Mouse (Mus musculus) lung, adult 2 months (tissue): Measurements from ENCODE around the gene Nwd1.

ENCODE experiments used
- CTCF ChIP-seq: fragments of 200-500 bp; IDR thresholded peaks from 2 replicates; pipeline ENCODE4 v1.5.1; 2011; ENCODE audit warnings: mild to moderate bottlenecking, low read length, control low read depth; ENCODE audit not compliant: insufficient read depth
- POLR2A ChIP-seq: fragments of 200-500 bp; IDR thresholded peaks from 2 replicates; pipeline ENCODE4 v1.6.1; 2011; ENCODE audit warnings: low read depth, mild to moderate bottlenecking, control low read depth, low read length, borderline replicate concordance; ENCODE audit errors: extremely low read depth

- TF ChIP-seq CTCF, result no peak
- TF ChIP-seq POLR2A, result no peak
Observed at GRCm38 (mm10) chr8:72674184-72674583, 27.7 kb downstream of the Nwd1 start.
